Comparison of ENCODE assay signal across 12 mouse cellular contexts in genomic region chr6:84325384-84326114, GRCm38 (mm10).
A peak's percentile ranks its signal among the peaks of the same experiment; 100 is the strongest.
DNase-seq lines count a peak whose midpoint lies in the region; ATAC-seq lines count a peak whose summit lies in the region.
"Had no signal": no experiment of that assay in that cellular context is flagged by ENCODE, and none has a peak within 500 bp of the region (broad histone marks: within the 10 kb centered on the region; RNA-seq: fewer than 3 reads in every experiment).

No protein-coding gene starts in this region.

- no peak overlapping the region for H3K4me2 ChIP-seq in forebrain, embryonic 12.5 days
- H3K4me2 ChIP-seq: midbrain, embryonic 13.5 days; neural tube, embryonic 13.5 days had no signal

- ATAC-seq in forebrain, embryonic 12.5 days (ENCODE audit: low FRiP score), result no peak
- ATAC-seq: midbrain, embryonic 13.5 days had no signal

- no peaks in the 10 kb centered on the region for H3K4me1 ChIP-seq in forebrain, embryonic 12.5 days
- H3K4me1 ChIP-seq: midbrain, embryonic 13.5 days; neural tube, embryonic 13.5 days had no signal

- no peaks in the 10 kb centered on the region for H3K36me3 ChIP-seq in forebrain, embryonic 12.5 days (replicated peaks)
- H3K36me3 ChIP-seq: midbrain, embryonic 13.5 days; neural tube, embryonic 13.5 days had no signal

- H3K9me3 ChIP-seq in forebrain, embryonic 12.5 days, result no peaks in the 10 kb centered on the region
- H3K9me3 ChIP-seq: midbrain, embryonic 13.5 days; neural tube, embryonic 13.5 days had no signal

- H3K27ac ChIP-seq in forebrain, embryonic 12.5 days, result no peak overlapping the region
- H3K27ac ChIP-seq: midbrain, embryonic 13.5 days; neural tube, embryonic 13.5 days had no signal

- H3K9ac ChIP-seq in forebrain, embryonic 12.5 days, result no peak overlapping the region
- H3K9ac ChIP-seq: midbrain, embryonic 13.5 days; neural tube, embryonic 13.5 days had no signal

- 78% methylated on average over 5 of the region's 5 CpGs for WGBS in forebrain, embryonic 12.5 days

- peak; percentile 53 for DNase-seq in gastrocnemius, adult 18-20 months (ENCODE audit: low spot score)
- no peak for DNase-seq in gastrocnemius, postnatal 10 days
- DNase-seq in urinary bladder, adult 2 months (ENCODE audit: low spot score), result peak; percentile 13
- no peak for DNase-seq in urinary bladder, postnatal 25 days (ENCODE audit: low spot score)
- DNase-seq in kidney, postnatal 4 days, result peak; percentile 73 to 78
- DNase-seq in testis, postnatal 14 days (ENCODE audit: low spot score), result peak; percentile 40
- DNase-seq in natural killer cell, adult 2 months (ENCODE audit: low spot score in 2 of 2), result no peak
- DNase-seq: cerebellum, adult 2 months; layer of hippocampus, adult 9-11 months had no signal

- H3K27me3 ChIP-seq in forebrain, embryonic 12.5 days, result no peaks in the 10 kb centered on the region
- H3K27me3 ChIP-seq: midbrain, embryonic 13.5 days had no signal

- no peak overlapping the region for H3K4me3 ChIP-seq in forebrain, embryonic 12.5 days (replicated peaks)
- H3K4me3 ChIP-seq: midbrain, embryonic 13.5 days; neural tube, embryonic 13.5 days had no signal

Comparison
In these comparisons a context has a peak if more than half of its experiments do, and no peak if none do; other contexts are left out.
1. DNase-seq: peak in gastrocnemius, adult 18-20 months (single experiment), urinary bladder, adult 2 months (single experiment), kidney, postnatal 4 days (2 of 2) and testis, postnatal 14 days (single experiment); none in gastrocnemius, postnatal 10 days (single experiment), urinary bladder, postnatal 25 days (single experiment) and natural killer cell, adult 2 months (0 of 2).